Mouse (Mus musculus): ENCODE data around the gene Nup210l.

The Nup210l gene

GRCm38 (mm10) chr3:90151086-90151740 lies 47.3 kb downstream of the Nup210l start:
- DNase-seq (ENCODE audit: low read depth in 1 of 2, low spot score in 2 of 2) = no peak

DNA sequence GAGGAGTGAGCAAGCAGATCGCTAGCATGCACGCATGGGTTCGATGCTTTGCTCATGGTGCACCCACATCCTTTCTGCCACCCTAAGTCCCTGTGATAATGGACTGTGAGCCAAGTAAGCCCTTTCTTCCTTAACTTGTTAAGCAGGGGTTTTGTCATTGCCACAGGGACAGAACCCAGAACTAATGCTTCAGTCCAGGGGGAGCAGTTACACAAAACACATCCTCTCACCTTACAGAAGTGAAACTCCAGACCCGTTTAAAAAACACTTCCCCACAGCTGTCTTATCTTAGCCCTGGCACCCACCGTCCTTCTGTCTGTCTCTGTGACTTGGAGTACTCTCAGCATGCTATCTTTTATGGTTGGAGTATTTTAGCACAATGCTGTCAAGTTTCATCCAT lies 52.1 kb downstream of the Nup210l start:
- DNase-seq (ENCODE audit: low read depth in 1 of 2, low spot score in 2 of 2) = no peak

GRCm38 (mm10) chr3:90159757-90160156 lies 55.8 kb downstream of the Nup210l start:
- DNase-seq (ENCODE audit: low read depth in 1 of 2, low spot score in 2 of 2) = no peak

GRCm38 (mm10) chr3:90161541-90161940 lies 57.6 kb downstream of the Nup210l start:
- no peak for DNase-seq (ENCODE audit: low read depth in 1 of 2, low spot score in 2 of 2)

DNA sequence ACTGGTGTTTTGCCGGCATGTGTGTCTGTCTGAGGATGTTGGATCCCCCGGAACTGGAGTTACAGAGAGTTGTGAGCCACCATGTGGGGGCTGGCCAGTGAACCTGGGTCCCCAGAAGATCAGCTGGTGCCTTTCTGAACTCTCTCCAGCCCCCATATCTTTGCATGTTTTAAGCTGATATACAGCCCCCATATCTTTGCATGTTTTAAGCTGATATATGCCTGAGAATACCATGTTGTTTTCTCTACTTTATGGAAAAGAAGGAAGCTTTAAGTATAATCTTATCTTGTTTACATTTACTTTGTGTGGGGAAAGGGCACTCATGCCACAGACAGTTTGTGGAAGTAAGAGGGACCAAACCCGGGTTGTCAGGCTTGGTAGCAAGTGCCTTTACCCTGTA lies 75.6 kb downstream of the Nup210l start:
- DNase-seq (ENCODE audit: low read depth in 1 of 2, low spot score in 2 of 2) = no peak

DNA sequence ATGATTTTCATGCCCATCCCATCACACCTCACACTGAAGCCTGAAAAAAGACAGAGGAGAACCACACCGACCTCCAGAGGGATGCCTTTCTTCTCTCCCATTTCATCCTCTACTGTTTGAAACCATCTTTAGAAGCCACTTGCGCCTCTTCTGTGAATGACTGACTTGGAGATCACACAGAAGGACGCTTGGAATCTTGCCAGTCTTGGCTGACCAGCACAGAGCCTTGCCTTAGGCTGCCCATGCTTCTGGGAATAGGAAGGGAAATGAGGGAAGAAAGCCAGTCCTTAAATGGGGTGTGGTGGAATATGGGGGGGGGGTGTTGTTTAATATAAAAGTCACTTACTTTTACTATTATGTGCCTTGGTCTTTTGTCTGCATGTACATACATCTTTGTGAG lies 79.6 kb downstream of the Nup210l start:
- no peak for DNase-seq (ENCODE audit: low read depth in 1 of 2, low spot score in 2 of 2)

- no peak for DNase-seq (ENCODE audit: low read depth in 1 of 2, low spot score in 2 of 2)
Observed at GRCm38 (mm10) chr3:90190859-90191510, 87.1 kb downstream of the Nup210l start.

- no peak for DNase-seq (ENCODE audit: low read depth in 1 of 2, low spot score in 2 of 2)
Observed at GRCm38 (mm10) chr3:90194759-90195158, 90.8 kb downstream of the Nup210l start.

- no peak for DNase-seq (ENCODE audit: low read depth in 1 of 2, low spot score in 2 of 2)
Observed at GRCm38 (mm10) chr3:90195644-90196043, 91.7 kb downstream of the Nup210l start.

DNA sequence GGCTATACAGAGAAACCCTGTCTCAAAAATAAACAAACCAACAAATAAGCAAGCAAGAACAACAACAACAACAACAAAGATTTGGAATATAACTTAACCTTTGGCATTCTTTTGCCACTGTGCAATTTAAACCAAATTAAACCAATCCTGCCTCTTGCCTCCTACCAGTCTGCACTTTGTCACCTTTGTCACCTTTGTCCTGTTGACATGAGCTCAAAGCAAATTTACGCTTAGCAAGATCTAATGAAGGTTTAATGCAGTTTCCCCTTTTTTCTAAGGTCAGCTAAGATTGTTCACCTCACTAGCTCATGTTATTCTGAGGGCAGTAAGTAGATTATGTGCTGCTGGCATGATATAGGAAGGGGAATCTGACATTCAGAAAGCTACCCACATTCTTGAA lies 93.6 kb downstream of the Nup210l start:
- DNase-seq (ENCODE audit: low read depth in 1 of 2, low spot score in 2 of 2) = no peak

DNA sequence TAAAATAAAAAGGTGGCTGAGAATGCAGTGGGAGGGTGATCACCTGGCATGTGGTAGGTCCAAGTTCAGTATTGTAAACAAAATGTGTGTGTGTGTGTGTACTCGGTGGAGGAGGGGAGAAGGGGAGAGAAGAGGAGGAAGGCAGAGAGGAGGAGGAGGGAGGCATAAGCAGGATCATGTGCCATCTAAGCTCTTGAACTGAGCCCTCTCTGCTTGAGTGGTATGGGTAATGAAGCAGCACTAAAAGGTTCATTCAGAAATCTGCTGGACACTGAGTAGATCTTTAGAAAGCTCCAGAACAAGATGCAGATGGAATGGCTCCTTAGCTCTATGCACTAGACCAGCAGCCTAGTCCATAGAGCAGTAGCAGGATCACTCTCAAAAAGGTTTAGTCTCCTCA lies 99.0 kb downstream of the Nup210l start:
- no peak for DNase-seq (ENCODE audit: low read depth in 1 of 2, low spot score in 2 of 2)

DNA sequence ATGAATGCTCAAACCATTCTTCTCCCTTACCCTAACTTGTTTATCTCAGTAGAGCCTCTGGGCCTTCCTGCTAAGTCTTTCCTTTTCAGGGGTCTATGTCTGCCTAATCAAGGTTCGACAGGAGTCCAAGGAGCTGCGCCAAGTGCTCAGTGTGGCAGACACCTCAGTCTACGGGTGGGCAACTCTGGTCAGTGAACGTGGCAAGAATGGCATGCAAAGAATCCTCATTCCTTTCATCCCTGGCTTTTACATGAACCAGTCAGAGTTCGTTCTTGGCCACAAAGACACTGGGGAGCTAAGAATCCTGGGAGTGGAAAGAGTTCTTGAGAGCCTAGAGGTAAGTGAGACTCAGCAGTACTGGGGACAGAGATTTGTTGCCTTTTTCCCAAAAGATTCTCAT lies 99.7 kb downstream of the Nup210l start:
- no peak for DNase-seq (ENCODE audit: low read depth in 1 of 2, low spot score in 2 of 2)

GRCm38 (mm10) chr3:90204582-90204981 lies 100.7 kb downstream of the Nup210l start:
- DNase-seq (ENCODE audit: low read depth in 1 of 2, low spot score in 2 of 2) = no peak

DNA sequence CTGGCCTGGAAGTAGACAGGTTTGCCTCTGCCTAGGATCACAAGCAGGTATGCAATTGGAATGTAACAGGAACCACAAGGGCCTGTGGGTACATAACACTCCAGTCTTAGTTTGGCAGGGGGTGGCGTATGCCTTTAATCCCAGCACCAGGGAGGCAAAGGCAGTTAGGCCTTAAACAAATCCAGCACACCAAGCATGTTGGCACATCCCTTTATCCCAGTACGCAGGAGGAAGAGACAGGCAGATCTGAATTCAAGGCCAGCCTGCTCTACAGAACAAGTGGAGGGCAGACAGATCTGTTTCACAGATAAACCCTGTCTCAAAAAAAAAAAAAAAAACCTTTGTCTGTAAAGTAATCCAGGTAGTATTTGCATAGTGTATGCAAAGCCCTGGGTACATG lies 104.7 kb downstream of the Nup210l start:
- DNase-seq (ENCODE audit: low read depth in 1 of 2, low spot score in 2 of 2) = no peak

DNA sequence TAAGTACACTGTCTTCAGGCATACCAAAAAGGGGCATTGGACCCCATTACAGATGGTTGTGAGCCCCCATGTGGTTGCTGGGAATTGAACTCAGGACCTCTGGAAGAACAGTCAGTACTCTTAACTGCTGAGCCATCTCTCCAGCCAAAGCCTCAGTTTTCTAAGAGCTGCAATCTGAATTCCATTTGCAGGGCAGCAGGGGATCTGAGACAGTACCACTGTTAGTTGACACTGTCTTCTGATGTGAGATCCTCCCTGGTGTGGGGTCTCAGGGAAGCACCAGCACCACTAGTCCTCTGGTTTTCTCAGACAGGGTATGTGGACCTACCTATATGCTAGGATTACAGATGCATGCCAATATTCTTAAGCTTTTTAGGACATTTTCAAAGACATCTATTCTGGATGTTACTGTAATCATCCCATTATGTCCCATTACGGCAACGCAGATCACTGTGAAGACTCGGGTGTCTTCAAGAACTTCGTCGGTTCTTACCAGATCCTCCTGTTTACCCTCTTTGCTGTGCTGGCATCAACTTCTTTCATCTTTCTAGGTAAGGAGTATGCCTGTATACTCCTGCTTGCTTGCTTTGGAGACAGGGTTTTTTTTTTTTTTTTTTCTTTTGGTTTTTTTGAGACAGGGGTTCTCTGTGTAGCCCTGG lies 106.1 kb downstream of the Nup210l start:
- DNase-seq (ENCODE audit: low read depth in 1 of 2, low spot score in 2 of 2) = no peak

DNA sequence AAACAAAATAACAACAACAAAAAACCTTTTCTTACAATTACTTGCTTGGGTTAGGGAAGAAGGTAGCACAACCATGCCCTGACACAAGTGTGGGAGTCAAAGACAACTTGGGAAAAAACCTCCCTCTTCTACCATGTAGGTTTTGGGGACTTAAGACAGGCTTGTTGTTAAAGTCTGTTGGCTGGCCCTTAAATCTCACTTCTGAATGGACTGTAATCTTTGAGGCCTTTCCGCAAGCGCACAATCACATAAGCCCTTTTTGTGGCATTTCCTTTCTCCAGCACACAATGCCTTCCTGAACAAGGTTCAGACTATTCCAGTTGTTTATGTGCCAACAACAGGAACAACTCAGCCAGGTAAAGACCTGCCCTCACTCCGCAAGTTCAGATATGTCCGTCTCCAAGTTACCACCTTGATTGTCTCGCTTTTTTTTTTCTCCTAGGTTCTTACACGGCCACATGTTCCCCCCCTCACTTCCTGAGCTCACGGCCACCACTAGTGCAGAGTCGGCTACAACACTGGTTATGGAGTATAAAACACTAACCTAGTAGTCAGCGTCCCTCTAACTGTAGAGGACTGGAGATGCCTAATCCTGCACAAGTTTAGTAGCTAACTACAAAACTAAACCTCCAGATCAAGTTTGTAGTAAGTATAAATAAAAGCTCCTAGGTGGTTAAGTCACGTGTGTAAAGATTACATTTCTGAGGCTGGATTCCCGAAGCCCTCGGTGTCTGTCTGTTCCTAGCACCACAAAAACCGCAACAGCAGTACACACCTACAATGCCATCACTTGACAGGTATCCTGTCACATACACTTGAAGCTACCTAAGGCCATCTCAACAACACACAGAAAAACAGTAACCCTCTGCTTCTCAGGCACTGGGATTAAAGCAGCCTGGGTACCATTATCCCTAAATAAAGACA lies 107.8 kb downstream of the Nup210l start:
- no peak for DNase-seq (ENCODE audit: low read depth in 1 of 2, low spot score in 2 of 2)

- no peak for DNase-seq (ENCODE audit: low read depth in 1 of 2, low spot score in 2 of 2)
Observed at GRCm38 (mm10) chr3:90212723-90213122, 108.8 kb downstream of the Nup210l start.

DNA sequence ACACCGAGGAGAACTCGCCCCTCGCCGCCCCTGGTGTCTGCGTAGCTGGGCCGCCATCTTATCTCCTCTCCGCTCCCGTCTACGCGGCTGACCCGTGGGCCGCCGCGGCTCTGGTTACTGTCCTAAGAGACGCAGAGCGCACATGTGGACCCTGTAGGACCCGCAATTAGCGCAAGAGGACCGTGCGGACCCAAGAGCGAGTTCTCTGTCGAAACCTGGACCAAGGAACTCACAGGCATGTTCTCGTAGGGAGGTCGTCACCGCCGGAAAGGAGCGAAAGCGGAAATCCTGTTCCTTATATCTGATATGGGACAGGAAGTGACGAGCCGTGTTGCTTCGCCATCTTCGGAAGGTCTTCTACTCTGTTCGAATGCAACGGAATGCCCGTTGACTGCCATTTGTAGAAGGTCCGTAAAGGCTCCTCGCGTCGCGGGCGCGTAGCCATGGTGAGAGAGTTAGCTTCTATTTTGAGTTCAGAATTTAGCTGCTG lies 109.5 kb downstream of the Nup210l start, which contains the start of the genes Rps27 and Rab13:
Gene Rps27 (minus strand): TSS at position 275 of the 490 bp plus-strand sequence.
Gene Rab13 (plus strand): TSS at position 319 of the 490 bp plus-strand sequence.
- DNase-seq (ENCODE audit: low read depth in 1 of 2, low spot score in 2 of 2) = peak; percentile 79 to 87

- no peak for DNase-seq (ENCODE audit: low read depth in 1 of 2, low spot score in 2 of 2)
Observed at GRCm38 (mm10) chr3:90213956-90214684, 110.2 kb downstream of the Nup210l start.

DNA sequence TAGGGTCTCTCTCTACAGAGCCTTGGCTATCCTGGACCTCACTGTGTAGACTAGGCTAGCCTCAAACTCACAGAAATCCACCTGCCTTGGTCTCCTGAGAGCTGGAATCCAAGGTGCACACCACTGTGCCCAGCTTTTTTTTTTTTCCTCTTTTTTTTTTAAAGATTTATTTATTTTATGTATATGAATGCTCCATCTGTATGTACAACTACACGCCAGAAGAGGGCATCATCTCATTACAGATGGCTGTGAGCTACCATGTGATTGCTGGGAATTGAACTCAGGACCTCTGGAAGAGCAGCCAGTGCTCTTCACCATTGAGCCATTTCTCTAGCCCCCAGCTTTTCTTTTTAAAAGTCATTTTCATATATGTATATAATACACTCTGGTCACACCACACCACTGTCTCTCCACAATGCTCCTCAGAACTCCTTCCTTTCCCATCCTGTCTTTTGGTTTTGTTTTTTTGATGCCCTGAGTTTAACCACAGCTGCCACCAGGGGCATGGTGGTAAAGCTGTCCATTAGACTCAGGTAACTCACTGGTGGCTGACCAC lies 112.0 kb downstream of the Nup210l start:
- no peak for DNase-seq (ENCODE audit: low read depth in 1 of 2, low spot score in 2 of 2)

Data from monocyte, adult 2 months (primary cell).